ENCODE assay signal across 24 mouse cellular contexts in the genomic region with DNA sequence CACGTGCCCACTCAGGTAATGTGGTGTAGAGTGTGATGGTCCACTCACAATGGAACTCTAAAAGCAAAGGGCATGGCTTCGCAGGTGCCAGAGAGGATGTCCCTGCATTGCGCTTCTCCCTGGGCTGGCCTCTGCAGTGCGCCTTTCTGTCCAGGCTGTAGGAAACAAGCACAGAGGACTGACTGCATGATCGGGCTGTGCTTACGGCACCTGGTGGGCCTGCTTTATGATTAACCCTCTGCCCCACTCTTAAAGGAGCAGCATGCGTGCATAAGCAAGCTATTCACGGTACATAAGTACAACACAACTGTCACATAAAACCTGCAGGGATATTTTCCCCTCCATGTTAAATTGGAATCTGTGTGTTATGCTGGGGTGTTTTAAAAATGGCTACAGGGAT. TPM values are rescaled to one million over a fixed set of nuclear protein-coding genes. Genes with fewer than 3 reads are reported as not detected.
DNase-seq lines count a peak whose midpoint lies in the region; ATAC-seq and TF ChIP-seq lines count a peak whose summit lies in the region.
"Had no signal": no experiment of that assay in that cellular context is flagged by ENCODE, and none has a peak within 500 bp of the region (broad histone marks: within the 10 kb centered on the region; RNA-seq: fewer than 3 reads in every experiment).

No protein-coding gene starts in this region.

- no peaks in the 10 kb centered on the region for H3K27me3 ChIP-seq in kidney, postnatal 0 days (ENCODE audit: insufficient read depth, low read length)
- H3K27me3 ChIP-seq: embryonic facial prominence, embryonic 15.5 days; forebrain, embryonic 15.5 days; heart, embryonic 12.5 days; hindbrain, embryonic 15.5 days had no signal

- no peak overlapping the region for H3K4me3 ChIP-seq in kidney, postnatal 0 days (replicated peaks; ENCODE audit: low read depth, low read length)
- H3K4me3 ChIP-seq: embryonic facial prominence, embryonic 15.5 days; erythroblast, embryonic 14.5 days; forebrain, embryonic 10.5 days; forebrain, embryonic 15.5 days; heart, adult 2 months; heart, embryonic 12.5 days; hindbrain, embryonic 15.5 days had no signal

- intact Hi-C loops in left cerebral cortex, postnatal 4 days (cut with DNase I): no loop called here

- H3K4me1 ChIP-seq in kidney, postnatal 0 days (replicated peaks; ENCODE audit: insufficient read depth, low read length): no peaks in the 10 kb centered on the region; the same call in 1 of the 2 replicates
- H3K4me1 ChIP-seq: embryonic facial prominence, embryonic 15.5 days; forebrain, embryonic 10.5 days; forebrain, embryonic 15.5 days; heart, embryonic 12.5 days; hindbrain, embryonic 15.5 days had no signal

- no peak overlapping the region for H3K9ac ChIP-seq in kidney, postnatal 0 days (ENCODE audit: low read depth, low read length)
- H3K9ac ChIP-seq: embryonic facial prominence, embryonic 15.5 days; forebrain, embryonic 15.5 days; heart, embryonic 12.5 days; hindbrain, embryonic 15.5 days had no signal

- peak; percentile 59 for DNase-seq in heart, adult 11 months
- DNase-seq in heart, adult 9 months (ENCODE audit: low spot score in 2 of 2): no peak
- peak; percentile 57 for DNase-seq in kidney, adult 9 months
- no peak for DNase-seq in kidney, postnatal 0 days (ENCODE audit: low spot score)
- DNase-seq in kidney, postnatal 36 days: peak; percentile 54 to 55
- DNase-seq in embryo, embryonic 10 days (ENCODE audit: low spot score): no peak
- DNase-seq in cerebellum, postnatal 25 days: no peak
- DNase-seq in left cerebral cortex, postnatal 4 days: no peak
- DNase-seq: adrenal gland, postnatal 10 days; B cell, adult 2 months; cerebellum, adult 11-12 months; cerebellum, adult 9-11 months; embryo, embryonic 11 days; gastrocnemius, postnatal 10 days; heart, adult 2 months; heart, postnatal 36 days had no signal

- 0 out of 2 replicates have a peak, but pooled peaks have one; percentile 61 for ATAC-seq in kidney, postnatal 0 days (replicated peaks; ENCODE audit: low FRiP score, low read depth)
- ATAC-seq: CD4-positive, CD25-positive, alpha-beta regulatory T cell, adult 4 months; forebrain, embryonic 15.5 days had no signal

- H3K4me2 ChIP-seq in kidney, postnatal 0 days (ENCODE audit: low read length): no peak overlapping the region
- H3K4me2 ChIP-seq: embryonic facial prominence, embryonic 15.5 days; forebrain, embryonic 15.5 days; heart, embryonic 12.5 days; hindbrain, embryonic 15.5 days had no signal

- TF ChIP-seq CTCF in kidney, postnatal 0 days (IDR thresholded peaks at IDR 0.05; ENCODE audit: low read depth): no peak

- WGBS in kidney, postnatal 0 days: 54% methylated on average over 8 of the region's 8 CpGs

- H3K27ac ChIP-seq in kidney, postnatal 0 days: no peak overlapping the region
- H3K27ac ChIP-seq: embryonic facial prominence, embryonic 15.5 days; forebrain, embryonic 10.5 days; forebrain, embryonic 15.5 days; heart, adult 2 months; hindbrain, embryonic 15.5 days had no signal

- H3K36me3 ChIP-seq in kidney, postnatal 0 days (ENCODE audit: insufficient read depth, low read length): no peaks in the 10 kb centered on the region
- H3K36me3 ChIP-seq: embryonic facial prominence, embryonic 15.5 days; forebrain, embryonic 10.5 days; forebrain, embryonic 15.5 days; G1E; heart, embryonic 12.5 days; hindbrain, embryonic 15.5 days had no signal

- no peaks in the 10 kb centered on the region for H3K9me3 ChIP-seq in kidney, postnatal 0 days (replicated peaks; ENCODE audit: low read length)
- H3K9me3 ChIP-seq: embryonic facial prominence, embryonic 15.5 days; forebrain, embryonic 10.5 days; forebrain, embryonic 15.5 days; G1E; heart, embryonic 12.5 days; hindbrain, embryonic 15.5 days had no signal

RNA-seq across cellular contexts. Expression of gene Deup1, which starts 24.6 kb away (rescaled TPM):
- 0.70 and 0.74 TPM in 2 replicates for polyA plus RNA-seq in kidney, postnatal 0 days (2015; fragmentation: Nextera tagmentation; extraction: Ambion mirVana)
- 1 to 10 TPM; 1.2 to 1.5 TPM for total RNA-seq in left cerebral cortex, postnatal 4 days (2021)
- total RNA-seq: heart, adult 2 months had no signal
- polyA plus RNA-seq: G1E had no signal

Comparison
In these comparisons a context has a peak if more than half of its experiments do, and no peak if none do; other contexts are left out.
1. DNase-seq: peak in heart, adult 11 months (single experiment), kidney, adult 9 months (single experiment) and kidney, postnatal 36 days (2 of 2); none in heart, adult 9 months (0 of 2), kidney, postnatal 0 days (single experiment), embryo, embryonic 10 days (single experiment), cerebellum, postnatal 25 days (0 of 2) and left cerebral cortex, postnatal 4 days (single experiment).